Mouse (Mus musculus) c-Kit-positive CD71-positive TER-119-positive erythroid progenitor cells, embryonic 14.5 days (primary cell): ENCODE results near the gene Fignl1.

ENCODE experiments used
- DNase-seq: peaks from one replicate; pipeline ENCODE4 v3.0.0-alpha.2; 2013; ENCODE audit warnings: low spot score

The Fignl1 gene

DNA sequence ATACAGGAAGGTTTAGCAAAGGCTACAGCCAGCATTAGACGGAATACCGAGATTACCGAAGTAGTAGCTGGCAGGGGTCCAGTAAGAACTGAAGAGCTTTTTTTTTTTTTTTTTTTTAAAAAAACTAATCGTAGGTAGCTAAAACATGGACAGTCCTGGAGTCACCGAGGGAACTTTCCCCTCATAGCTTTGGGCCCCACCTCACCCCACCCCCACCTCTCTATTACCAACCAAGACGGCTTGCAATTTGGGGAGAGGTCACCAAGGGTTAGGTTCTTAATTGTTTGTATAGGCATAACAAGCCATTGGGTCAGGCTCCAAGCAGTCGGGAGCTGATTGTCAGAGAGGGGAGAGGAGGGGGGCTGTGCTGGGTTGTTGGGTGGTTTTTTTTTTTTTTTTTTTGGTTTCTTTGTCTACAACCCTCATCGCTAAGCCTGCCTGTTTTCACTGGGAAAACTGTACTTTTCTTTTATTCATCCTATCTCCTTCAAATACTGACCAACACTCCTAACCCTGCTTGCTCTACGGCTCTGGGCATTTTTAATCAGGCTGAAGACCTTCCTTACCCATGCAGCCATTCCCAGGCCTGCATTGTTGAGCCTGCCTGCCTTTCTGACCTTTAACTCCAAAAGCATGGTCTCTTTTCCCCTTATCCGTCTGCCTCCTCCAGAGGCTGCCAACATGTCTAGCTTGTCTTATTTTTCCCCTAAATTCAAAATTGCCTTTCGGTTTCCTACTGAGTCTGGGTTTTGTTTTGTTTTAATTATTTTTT is 828 bp upstream of the Fignl1 start:
- DNase-seq, result no peak

DNA sequence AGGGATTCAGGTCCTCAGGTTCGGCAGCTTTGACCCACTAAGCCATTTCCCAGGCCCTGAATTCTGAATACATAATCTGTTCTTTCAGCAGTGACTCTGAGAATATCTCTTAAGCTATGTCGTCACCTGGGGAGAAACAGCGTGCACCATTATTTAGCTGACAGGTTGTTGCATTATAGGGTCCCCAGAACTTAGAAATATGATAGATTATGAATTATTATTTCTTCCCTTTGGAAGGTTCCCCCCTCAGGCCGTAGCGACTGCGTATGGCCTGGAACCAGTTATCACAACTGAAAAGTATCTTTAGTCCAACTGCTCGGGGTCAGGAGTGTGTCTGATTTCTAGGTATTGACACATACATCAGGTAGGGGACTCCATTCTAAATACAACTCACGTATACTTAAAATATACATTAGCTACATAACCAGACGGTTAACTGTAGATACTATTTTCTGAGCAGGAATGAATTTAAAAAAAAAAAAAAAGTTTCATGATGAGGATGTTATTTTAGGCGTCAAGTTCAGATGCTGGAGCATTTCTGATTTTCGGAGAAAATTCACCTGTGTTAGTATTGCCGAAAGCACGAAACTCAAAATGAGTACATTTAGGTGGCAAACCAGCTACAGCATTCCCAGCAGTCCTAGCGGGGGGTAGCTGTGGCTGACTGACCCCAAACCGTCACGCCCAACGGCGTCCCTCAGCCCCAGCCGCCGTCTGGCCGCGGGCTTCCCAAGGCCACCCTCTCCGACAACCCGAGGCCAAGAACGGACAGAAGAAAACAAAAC is 535 bp downstream of the Fignl1 start:
- DNase-seq, result no peak

DNA sequence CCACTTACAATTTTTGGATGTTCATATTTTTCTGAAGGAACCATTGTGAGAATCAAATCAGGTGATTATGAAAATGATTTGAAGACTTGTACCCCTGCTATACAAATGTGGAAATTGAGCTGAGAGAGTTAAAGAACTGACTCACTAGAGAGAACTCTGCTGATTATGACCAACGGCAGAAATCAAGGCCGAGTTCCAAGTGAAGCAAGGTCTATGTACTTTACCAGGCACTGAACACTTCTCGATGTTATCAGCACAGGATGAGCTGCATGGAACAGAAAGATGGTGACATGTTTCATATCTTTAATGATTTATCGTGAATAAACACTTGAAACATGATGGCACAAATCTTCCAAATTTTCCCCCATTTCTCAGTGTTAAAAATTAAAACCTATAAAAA is 2.8 kb downstream of the Fignl1 start:
- DNase-seq, result no peak

DNA sequence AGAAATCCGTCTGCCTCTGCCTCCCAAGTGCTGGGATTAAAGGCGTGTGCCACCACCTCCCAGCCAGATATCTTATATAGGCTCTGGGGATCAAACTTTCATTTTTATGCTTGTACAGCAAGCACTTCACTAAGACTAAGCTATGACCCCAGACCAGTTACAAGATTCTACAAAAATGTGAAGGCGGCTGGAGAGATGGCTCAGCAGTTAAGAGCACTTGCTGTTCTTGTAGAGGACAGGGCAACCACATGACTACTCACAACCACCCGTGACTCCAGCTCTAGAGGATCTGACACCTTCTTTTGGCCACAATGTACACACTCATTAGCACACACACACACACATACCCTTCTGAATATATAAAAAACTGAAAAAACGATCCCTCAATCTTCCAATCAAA is 4.3 kb downstream of the Fignl1 start:
- DNase-seq, result no peak

DNA sequence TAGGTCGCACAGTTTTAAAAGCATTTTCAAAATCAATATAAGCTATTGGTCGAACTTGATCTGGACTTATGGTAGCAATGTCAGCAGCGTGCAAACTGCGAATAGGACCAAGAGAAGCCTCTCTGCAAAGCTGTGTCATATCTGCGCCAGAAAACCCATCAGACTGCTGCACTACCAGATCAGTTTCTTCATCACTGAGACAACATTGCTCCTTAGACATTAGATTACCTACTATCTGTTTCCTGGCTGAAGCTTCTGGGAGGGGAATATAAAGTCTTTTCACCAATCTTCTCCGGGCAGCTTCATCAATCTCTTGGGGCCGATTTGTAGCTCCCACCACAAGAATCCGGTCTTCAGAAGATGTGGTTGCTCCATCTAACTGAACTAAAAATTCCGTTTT is 7.7 kb downstream of the Fignl1 start:
- no peak for DNase-seq

DNA sequence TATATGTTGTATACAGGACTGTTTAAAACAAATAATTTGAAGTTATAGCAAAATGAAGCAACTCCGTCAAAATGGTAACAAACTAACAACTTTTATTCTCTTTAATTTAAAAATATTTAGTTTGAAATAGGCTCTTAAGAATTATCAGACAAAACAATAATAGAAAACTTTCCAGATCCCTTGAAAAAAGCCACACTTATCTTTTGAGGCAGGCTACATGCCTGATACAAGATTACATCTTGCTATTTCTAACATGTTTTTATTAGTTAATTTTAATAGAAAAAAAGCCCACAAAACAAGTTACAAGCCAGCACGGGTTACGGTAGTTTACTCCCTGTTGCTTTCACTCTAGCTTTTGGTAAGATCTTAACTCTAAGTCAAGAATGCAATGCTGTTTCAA is 8.5 kb downstream of the Fignl1 start:
- DNase-seq, result no peak

DNA sequence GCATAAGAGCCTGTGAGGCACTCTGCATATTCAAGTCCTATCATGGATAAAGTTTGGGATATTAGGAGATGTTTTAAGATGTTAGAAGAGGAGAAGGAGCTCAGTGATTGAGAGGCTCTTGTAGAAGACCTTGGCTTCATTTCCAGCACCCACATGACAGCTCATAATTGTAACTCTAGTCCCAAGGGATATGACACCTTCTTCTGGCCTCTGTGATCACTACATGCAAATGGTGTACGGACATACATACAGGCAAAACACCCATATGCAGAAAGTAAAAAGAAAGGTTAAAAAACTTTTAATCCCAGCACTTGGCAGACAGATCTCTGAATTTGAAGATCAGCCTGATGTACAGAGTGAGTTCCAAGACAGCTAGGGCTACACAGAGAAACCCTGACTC is 10.1 kb downstream of the Fignl1 start:
- no peak for DNase-seq

DNA sequence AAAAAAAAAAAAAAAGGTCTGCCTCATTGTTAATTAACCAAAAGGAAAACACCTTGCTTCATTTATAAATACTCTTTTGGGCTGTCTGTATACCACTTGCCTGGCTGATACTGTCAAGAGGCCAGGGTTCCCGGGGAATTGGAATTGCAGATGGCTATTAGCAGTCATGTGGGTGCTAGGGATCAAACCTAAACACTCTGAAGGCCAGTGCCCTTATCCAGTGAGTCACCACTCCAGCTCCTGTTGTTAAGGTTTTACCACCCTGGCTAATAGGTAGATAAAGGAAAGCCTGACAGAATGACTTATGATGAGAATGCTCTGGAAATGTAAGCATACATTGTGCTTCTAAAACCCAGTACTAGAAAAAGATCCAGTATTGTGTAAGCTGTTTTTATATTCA is 14.1 kb downstream of the Fignl1 start:
- no peak for DNase-seq

DNA sequence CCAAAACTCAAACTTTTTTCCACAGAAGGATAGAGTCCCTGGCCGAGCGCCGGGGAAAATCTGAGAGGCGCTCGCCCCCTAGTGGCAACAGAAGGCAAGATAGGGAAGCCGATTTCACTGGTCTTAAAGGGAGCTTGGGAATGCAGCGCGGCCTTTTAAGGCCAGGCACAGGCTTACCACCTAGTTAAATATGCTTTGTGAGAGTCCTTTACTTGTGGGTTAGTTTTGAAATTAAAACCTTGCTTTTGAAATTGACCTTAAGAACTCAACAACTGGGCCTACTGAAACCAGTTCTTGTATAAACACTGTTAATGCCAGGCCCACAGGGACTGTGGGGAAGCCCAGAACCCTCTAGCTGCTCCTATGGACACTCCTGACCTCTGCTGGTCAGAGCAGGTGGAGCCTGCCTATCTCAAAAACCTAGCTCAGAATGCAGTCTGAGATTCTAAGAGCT is 20.2 kb downstream of the Fignl1 start:
- peak; percentile 77 for DNase-seq

DNA sequence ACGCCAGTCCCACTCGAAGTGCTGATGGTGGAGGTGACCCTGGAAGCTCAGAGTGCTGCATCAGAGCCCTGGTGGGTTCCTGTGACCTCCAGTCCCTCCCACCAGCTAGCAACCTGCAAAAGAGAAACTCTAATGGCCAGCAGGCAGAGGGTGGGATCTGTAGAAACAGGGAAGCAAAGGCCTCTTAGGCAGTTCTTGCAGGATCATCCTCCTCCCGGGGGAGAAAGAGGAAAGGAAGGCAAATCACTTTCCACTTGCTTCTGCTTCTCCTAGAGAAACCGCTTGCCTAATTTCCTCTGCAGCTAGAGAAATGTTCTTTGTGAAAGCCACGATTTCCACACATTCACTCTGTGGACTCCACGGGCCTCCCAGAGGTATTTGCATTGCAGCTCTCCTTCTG is 23.3 kb downstream of the Fignl1 start:
- DNase-seq, result no peak

DNA sequence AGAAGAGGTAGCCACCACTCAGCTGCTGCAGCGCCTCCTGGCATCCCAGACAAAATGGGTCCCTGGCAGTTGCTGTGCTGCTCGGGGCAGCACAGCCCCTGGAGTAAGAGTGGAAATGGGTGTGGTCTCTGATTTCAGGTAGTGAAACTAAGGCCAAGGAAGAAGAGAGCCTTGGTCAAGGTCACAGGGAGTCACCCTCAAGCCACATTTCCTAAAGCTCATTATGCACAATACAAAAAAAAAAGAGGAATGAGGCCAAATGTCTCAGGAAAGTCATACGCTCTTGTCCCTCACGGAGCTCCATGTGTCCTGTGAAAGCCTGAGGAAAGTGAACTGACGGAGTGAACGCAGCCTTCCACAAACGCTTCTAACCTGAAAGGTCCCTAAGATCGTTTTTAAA is 27.0 kb downstream of the Fignl1 start:
- no peak for DNase-seq

DNA sequence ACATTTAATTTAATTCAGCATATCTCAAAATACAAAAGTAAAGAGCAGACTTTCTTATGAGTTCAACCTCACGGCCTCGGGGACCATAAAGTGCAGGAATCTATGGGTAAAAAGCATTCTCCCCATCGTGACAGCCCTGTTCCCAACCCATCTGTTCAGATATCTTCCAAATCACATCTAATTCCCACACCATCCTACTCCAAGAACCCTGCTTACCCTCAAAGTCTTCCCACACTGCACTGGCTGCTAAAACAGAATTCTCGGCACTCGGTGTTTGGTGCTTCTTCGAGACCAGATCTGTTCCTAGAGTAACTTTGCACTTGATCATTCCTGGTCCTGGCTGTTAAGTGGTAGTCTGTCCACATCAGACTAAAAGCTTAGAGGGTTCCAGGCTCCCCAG is 30.4 kb downstream of the Fignl1 start:
- DNase-seq, result no peak

DNA sequence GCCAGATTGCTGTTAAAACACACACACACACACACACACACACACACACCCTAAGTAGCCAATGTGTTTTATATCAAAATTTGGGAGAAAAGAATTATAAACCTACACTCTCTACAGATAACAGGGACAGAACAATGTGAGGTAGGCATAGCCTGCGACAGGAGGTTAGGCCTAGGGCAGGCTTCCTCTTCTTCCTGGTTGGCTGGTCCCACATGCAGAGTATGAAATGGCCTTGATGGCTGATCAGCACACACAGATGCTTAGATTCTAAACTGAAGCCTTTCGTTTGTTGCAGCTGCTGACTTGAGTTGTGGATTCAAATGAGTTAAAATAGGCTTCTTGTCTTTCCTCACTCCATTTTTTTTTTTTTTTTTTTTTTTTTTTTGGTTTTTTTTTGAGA is 31.0 kb downstream of the Fignl1 start:
- DNase-seq, result no peak

DNA sequence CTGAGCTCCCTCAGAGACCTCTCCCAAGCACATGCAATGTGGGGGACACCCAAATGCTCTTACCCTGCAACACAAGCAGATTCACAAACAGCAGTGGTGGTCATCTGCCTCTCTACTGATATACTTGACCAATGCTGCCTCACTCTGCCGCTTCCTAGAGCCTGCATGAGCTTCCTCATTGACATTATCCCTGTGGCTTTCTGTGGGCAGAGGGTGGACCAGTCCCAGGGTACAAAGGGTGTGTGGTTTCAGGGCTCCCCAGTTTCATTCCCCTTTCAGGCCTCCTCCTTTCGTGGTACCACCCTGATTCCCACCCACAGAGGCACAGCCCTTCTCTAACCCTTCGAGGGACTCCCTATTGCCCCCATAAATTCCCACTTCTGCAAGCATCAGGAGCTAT is 31.5 kb downstream of the Fignl1 start:
- DNase-seq, result no peak

DNA sequence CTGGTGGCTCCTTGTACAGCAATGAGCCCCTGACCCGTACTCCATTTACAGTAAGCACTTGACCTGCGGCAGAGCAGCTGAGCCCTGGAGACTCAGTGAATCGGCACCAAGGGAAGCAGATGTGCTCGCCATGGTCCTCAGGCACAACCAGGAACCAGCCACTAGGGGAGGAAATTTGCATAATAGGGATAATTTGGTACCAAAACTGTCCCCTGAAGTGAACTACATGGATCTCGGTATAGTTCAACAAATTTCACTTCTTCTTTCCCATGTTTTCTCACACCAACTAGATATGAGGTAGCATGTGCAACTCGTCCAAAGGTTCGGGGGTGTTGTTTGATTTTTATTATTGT is 32.0 kb downstream of the Fignl1 start:
- DNase-seq, result no peak

DNA sequence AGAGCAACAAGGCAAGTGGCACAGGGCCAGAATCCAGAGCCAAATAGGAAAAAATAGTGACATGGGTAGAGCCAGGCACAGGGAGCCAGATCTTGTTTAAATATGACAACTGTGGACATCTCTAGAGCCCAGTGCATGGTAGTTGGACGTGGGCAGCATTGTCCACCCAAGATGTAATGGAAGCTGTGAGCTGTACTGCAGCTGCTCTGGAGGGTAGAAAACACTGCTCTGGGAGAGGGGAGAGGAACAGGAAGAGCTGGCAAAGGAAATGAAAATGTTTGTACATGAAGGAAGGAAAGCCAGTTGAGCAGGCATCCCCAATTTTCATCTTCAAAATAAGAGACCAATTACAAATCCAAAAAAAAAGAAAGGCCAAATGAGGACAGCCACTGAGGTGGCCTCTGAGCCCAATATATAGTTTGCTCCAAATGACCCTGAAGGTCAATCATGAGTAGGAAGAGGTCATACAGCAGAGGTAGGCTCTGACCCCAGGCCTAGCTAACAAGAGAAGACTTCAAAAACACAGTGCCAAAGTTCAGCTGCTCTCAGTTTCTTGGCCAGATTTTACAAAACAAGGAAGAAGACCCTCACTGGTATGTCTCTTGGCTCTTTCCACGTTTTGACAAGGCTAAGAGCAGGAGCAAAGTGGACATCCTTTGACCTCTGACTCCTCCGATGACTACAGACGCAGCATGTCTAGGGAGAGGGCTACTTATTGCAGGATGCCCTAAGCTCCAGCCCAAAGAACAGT is 32.5 kb downstream of the Fignl1 start:
- DNase-seq, result no peak

DNA sequence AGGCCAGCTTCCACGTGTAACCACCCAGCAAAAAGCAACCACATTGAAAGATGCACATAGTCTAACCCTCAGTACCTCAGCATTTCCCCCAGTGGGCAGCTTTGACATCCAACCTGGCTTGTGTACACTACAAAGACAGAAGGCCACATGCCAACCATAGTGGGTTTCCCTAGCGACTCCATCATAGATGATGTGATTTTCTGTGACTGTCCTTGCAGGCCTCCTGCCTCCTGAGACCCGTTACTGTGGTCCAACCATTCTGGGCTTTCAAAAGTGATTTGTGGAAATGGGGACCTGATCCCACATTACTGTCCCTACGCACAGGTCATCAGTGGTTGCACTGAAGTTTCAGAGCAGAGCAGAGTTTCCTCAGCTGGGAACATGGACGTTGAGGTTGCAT is 33.9 kb downstream of the Fignl1 start:
- DNase-seq, result no peak

DNA sequence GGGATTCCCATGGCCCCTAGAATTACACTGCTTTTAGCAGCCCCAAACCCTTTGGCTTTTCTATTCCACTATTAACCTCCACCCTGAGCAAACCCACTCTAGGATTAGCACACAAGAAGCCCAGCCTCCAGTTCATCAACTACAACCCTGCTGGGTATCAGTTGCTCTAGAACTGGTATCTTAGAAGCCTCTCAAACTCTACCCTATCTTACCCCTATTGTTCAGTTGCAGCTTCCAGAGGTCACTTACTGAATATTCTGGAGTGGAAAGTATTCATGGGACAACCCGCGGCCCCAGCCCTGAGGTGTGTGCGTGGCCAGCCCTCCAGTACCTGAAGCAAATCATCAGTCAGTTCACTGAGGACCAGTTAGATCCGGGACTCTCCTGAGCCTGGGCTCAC is 34.4 kb downstream of the Fignl1 start:
- no peak for DNase-seq

DNA sequence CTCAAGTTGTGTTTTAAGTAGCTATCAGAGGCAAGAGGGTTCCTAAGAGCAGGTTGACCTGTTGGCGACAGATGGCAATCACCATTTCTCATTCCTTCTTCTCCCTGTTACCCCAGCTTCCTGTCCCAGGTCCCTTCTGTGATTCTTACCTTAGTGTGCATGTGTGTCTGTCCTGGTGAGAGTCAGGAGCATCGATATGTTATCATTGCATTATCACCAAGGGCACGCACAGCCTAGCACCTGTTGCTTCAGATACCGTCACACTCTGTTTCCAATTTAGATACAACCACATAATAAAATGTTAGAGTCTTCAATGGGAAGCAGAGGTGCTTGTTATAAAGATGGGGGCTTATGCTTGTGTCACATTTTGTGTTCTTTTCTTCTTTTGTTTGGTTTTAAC is 36.6 kb downstream of the Fignl1 start:
- DNase-seq, result no peak

DNA sequence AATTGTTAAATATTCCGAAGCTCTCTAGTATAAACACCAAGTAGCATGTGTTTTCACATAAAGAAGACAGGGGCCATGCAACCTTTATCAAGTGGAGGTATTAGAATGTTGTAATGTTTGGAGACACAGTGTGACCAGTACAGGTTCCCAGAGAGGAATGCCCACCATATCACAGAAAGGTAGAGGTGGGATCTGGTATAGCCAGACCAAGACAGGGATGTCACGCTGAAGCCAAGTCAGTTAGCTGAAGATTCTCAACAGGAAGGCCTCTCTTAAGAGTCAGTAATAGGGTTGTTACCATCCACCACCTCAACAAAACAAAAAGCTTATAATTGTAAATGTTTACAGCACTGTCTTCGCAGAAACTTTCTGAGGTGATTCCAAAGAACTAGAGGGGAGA is 38.1 kb downstream of the Fignl1 start:
- DNase-seq, result no peak

DNA sequence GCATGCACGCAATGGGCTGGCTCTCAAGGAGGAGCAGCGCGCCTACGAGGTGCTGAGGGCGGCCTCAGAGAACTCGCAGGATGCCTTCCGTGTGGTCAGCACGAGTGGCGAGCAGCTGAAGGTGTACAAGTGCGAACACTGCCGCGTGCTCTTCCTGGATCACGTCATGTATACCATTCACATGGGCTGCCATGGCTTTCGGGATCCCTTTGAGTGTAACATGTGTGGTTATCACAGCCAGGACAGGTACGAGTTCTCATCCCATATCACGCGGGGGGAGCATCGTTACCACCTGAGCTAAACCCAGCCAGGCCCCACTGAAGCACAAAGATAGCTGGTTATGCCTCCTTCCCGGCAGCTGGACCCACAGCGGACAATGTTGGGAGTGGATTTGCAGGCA is 39.5 kb downstream of the Fignl1 start:
- no peak for DNase-seq

DNA sequence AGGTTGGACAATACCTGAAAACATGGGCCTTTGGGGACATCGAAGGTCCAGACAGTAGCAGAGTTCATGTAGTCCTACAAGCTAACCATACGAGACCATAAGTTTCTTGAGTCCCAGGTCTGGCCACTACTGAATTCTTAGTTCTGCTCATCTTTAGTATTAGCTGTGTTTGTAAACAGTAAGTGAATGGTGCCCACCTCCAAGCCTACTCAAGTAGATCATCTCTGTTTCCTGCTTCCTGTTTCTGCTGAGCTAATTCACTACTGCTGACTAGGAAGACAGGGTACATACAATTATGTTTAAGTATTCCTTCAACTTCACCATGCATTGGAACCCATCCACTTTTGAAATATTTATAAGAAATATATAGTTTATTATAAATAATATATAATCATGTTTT is 40.7 kb downstream of the Fignl1 start:
- DNase-seq, result no peak

DNA sequence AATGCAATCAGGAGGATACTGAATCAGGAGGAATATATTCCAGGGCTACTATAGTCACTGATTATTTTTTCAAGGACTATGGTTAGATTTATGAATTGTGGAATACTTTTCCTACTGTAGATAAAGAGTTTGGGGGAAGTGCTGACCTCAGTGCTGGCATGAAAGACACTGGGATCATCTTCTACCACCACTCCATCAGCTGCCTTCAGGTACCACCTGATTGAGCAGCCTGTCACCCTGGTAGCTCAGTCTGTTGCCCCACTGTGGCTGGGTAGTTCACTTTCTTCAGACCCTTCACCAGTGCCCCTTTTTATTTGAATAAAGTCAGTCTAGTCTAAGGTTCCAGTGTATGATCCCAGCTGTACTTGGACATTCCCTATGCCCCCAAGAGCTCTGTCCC is 42.0 kb downstream of the Fignl1 start:
- no peak for DNase-seq
